Mouse (Mus musculus): ENCODE measurements at regions not wholly inside any gene's neighbourhood (a gene's known extent, or its start where the extent isn't known, plus 50 kb on each side); places are given as distances from the start of the nearest gene placed in this dataset.

DNA sequence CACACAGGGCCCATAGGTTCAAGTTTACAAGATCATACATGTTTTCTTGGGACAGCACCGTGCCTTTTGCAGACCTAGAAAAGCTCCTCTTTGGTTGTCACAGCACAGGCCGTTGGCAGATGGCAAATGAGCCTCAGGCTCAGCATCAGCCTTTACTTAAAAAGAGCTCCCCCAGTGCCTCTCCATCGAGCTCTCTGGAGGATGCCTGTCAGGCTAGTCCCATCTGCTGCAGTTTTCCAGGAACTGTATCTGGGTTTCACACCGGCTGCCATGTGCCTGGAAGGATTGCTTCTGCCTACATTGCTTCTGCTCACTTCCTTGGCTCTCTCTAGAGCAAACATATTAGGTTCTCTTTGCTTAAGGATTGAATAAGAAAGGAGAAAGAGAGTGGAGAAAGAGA lies 695.1 kb upstream of the Kirrel3 start:
- DNase-seq: no peak

- no peak for DNase-seq
Observed at GRCm38 (mm10) chr9:33800250-33800649, 685.4 kb upstream of the Kirrel3 start.

- DNase-seq: no peak
Observed at GRCm38 (mm10) chr9:33800763-33801162, 684.9 kb upstream of the Kirrel3 start.

DNA sequence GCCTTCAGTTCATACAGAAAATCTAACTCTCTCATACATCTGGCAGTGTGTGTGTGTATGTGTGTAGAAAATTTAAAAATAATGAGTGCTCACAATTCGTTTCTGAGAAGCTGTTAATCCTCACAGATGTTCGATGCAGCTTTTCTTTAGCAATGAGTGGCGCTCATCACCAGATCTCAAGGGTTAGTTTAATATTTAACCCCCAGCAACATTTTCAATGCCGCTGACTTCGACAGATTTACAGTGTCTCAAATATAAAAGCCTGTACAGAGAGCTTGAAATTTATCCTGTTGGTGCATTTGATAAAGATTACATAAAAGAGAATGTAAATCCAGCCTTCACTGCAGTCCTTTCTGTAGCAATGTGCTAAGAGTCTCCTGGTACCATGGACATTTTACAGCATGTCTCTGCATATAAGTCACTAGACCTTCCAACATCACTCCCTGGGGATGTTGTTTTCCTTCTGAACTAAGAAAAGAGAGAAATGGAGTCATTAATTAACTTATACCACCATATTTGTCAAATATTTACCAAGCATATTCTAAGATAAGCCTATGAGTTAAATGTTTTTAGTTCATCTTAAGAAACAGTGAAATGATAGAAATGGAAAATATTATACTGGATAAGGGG lies 670.8 kb upstream of the Kirrel3 start:
- no peak for DNase-seq

- DNase-seq: no peak
Observed at GRCm38 (mm10) chr9:33822574-33823394, 662.9 kb upstream of the Kirrel3 start.

GRCm38 (mm10) chr9:33826116-33826515 lies 659.6 kb upstream of the Kirrel3 start:
- DNase-seq: no peak

- DNase-seq: no peak
Observed at GRCm38 (mm10) chr9:33827409-33827808, 658.3 kb upstream of the Kirrel3 start.

DNA sequence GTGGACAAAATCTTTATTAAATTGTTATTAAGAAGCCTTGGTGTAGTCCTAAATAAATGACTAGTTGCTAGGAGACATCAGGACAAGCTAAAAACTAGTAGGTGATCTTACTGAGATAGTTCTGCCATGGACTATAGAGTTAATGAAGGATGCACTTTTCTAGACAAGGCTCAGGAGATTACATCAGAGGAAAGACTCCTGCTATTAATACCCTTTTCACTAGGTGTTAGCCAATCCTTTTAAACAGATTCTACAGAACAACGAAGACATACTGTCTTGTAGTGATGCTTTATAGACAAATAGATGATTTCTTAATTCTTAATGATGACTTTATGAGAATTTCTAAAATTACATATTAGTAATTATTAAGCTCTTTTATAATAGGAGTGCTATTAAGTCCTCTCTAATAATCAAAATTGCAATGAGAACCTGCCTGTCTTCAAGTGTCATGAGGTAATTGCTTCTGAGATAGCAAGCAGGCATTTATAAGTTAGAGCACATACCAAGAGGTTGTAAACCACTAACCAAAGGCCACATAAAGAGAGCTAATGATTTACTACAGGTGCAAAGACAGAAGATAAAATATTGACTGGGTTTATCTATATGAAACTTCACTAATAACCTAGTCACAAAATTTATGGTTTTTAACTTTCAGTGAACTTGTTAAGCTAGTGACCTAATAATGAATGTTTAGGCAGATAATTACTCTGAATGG lies 647.9 kb upstream of the Kirrel3 start:
- no peak for DNase-seq

DNA sequence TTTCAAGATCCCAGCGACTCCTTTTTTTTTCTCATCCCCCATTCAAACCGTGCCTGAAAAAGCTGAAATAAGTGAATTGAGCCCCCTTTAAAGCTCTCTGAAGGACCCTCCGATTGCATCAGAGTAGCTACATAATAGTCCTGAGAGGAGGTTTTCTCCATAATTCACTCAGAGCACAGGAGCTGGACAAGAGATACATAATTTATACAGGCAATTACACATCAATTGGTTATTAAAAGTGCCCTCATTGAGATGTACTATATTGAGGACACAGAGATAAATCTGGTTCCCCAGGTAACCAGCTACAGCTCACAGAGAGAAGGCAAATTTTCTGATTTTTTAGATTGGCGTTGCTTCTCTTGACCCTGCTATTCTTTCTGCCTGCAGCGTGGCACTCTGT lies 636.1 kb upstream of the Kirrel3 start:
- DNase-seq: no peak

DNA sequence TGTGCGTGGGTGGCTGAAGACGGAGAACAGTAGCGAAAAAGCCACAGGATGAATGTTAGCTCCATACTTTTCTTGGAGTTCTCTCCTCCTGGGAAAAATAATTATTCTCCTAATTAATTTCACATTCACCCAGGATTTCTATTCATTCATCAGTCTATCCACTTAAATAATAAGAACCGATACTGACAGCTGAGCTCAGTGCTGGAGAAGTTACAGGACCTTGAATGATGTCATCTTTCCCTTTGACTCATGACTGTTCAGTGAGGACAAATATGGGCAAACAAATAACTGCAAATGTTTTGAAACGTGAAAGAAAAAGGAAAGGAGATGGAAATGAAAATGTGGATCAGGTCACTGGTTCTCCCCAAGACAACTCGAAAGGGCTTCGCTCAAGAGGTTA lies 635.7 kb upstream of the Kirrel3 start:
- no peak for DNase-seq

DNA sequence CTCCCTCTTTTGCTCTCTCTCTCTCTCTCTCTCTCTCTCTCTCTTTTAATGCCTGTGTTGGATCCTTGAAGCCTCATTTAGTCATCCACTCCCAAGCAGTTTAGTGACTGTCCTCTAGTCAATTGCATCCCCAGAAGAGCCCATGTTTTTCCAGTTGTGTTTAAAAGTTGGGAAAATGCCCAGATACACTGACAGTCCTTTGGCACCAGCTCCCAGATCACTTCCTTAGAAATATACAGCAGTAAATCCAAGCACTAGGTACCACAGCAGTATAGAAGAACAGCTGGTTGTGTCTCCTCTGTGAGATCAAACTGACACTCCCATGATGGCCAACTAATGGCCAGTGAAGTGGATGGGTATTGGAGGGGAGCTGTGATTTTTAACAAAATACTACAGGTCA lies 634.7 kb upstream of the Kirrel3 start:
- DNase-seq: no peak

GRCm38 (mm10) chr9:33856169-33856568 lies 629.5 kb upstream of the Kirrel3 start:
- peak; percentile 31 for DNase-seq

GRCm38 (mm10) chr9:33858511-33858910 lies 627.2 kb upstream of the Kirrel3 start:
- peak; percentile 20 for DNase-seq

DNA sequence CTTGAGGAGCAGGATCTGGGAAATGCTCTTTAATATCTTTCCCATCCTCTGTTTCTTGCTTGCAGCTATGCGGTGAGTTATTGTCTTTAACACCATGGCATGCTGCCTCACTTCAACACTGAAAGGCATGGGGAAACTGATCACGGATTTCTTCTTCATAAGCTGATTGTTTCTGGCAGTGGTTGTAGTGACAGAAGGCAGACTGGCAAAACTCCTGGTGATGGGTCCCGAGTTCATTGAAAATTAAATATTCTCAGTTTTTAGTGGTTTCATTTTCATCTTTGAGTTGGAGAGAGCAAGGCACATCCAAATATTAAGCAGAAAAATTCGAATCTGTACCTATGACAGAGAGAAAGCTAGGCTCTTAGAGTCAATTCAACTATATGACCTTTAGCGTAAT lies 617.0 kb upstream of the Kirrel3 start:
- no peak for DNase-seq

GRCm38 (mm10) chr9:33887279-33887678 lies 598.4 kb upstream of the Kirrel3 start:
- DNase-seq: no peak

DNA sequence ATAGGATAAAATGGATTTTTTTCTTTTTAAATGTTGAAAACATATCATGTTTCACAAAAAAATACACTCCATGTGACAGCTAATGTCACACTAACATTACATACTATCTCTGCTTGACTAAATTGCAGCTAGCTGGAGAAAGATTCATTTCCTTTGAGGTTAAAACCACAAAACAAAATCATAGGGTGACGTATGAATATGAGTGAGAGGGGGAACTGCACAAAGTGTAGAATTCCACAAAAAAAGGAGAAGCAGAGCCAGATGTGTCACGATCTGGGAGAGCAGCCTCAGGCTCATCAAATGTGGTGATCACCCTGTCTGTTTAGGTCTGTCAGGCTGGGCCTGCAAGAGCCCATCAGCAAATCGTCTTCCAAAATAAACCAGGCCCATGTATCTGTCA lies 593.7 kb upstream of the Kirrel3 start:
- DNase-seq: no peak

GRCm38 (mm10) chr9:33901313-33902076 lies 584.2 kb upstream of the Kirrel3 start:
- no peak for DNase-seq

GRCm38 (mm10) chr9:33903991-33904570 lies 581.6 kb upstream of the Kirrel3 start:
- DNase-seq: no peak

DNA sequence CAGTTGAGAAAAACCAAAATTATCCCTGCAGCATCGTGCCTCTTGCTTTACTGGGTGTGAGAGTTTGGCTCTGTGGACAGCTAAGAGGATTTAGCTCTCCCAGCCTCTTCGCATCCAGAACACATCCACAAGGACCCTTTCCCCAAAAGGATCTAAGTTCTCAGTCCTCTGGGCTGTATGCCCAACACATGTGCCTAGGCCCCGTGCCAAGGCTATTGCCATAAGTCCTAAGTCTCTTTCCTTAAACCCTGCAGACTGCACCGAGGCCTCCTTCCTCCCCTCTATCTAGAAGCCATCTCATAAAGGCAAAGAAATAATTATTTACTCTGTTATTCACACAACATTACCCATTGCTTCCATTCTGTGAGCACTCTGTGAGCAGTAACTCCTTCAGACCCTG lies 570.8 kb upstream of the Kirrel3 start:
- DNase-seq: no peak

- no peak for DNase-seq
Observed at GRCm38 (mm10) chr9:33915349-33916056, 570.2 kb upstream of the Kirrel3 start.

GRCm38 (mm10) chr9:33930286-33930685 lies 555.4 kb upstream of the Kirrel3 start:
- DNase-seq: no peak

- DNase-seq: no peak
Observed at GRCm38 (mm10) chr9:33934071-33934470, 551.6 kb upstream of the Kirrel3 start.

Data from adrenal gland, postnatal 25 days (tissue).